Mouse (Mus musculus) limb, embryonic 12.5 days (tissue): ENCODE data around the gene Nme7. TPM values are rescaled to one million over a fixed set of nuclear protein-coding genes. Genes with fewer than 3 reads are reported as not detected.
A peak's percentile ranks its signal among the peaks of the same experiment; 100 is the strongest.

Source experiments
- ATAC-seq: fragments of 200-750 bp; cut with Nextera tagmentation; 2 replicates; pipeline ENCODE4 v1.8.0; 2017; ENCODE audit warnings: low read depth, moderate TSS enrichment; ENCODE audit not compliant: insufficient number of reproducible peaks, insufficient read depth, low FRiP score, low TSS enrichment
- H3K27ac ChIP-seq: fragments of 300-500 bp; sonication (generic); 2 replicates; pipeline ENCODE4 v1.5.1; 2016; ENCODE audit warnings: mild to moderate bottlenecking, moderate library complexity
- H3K27me3 ChIP-seq: fragments of 300-500 bp; sonication (generic); 2 replicates; pipeline ENCODE4 v1.6.1; 2016; ENCODE audit warnings: mild to moderate bottlenecking, moderate library complexity
- H3K36me3 ChIP-seq: fragments of 300-500 bp; sonication (generic); 2 replicates; pipeline ENCODE4 v1.6.1; 2016; ENCODE audit warnings: mild to moderate bottlenecking, moderate library complexity
- H3K4me1 ChIP-seq: fragments of 300-500 bp; sonication (generic); replicated peaks from 2 replicates; pipeline ENCODE4 v1.6.1; 2016
- H3K4me2 ChIP-seq: fragments of 300-500 bp; sonication (generic); 2 replicates; pipeline ENCODE4 v1.6.1; 2016; ENCODE audit warnings: mild to moderate bottlenecking, moderate library complexity
- H3K4me3 ChIP-seq: fragments of 300-500 bp; sonication (generic); replicated peaks from 2 replicates; pipeline ENCODE4 v1.5.1; 2016; ENCODE audit warnings: mild to moderate bottlenecking
- H3K9ac ChIP-seq: fragments of 300-500 bp; sonication (generic); replicated peaks from 2 replicates; pipeline ENCODE4 v1.6.1; 2016; ENCODE audit warnings: mild to moderate bottlenecking, moderate library complexity
- H3K9me3 ChIP-seq: fragments of 300-500 bp; sonication (generic); 2 replicates; pipeline ENCODE4 v1.6.1; 2016; ENCODE audit warnings: mild to moderate bottlenecking, moderate library complexity
- WGBS: fragments of 180-500 bp; shearing (Covaris S2); methylation state at CpG from one replicate; pipeline ENCODE4 v1.1.7; 2016; 5-methylcytosine and 5-hydroxymethylcytosine counted together
- polyA plus RNA-seq: library from polyadenylated mRNA; unstranded; fragments of >200 nt; fragmentation: Nextera tagmentation; extraction: Ambion mirVana; gene quantifications from 2 replicates; pipeline ENCODE4 v1.2.1, GENCODE M21; 2016

Nme7 gene
- polyA plus RNA-seq, 1 experiment from 2014 or later = 42.3 TPM

DNA sequence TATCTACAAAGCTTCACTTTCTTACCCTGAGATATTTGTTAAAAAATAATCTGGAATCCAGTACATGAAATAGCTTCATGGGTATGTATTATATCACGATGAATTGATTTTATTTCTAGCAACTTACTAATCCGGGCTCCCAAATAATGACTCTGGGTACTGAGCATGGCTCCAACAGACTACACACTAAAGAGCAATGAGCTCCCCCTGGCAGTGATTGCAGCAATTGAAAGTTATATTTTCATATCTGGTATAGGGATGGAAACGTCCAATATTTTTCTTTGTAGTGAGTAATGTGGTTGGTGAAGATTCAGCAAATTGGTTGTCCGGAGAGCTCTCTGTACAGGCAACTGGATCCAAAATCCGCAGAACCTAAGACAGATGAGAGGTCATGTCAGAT is 11.9 kb upstream of the Nme7 start:
- Histone ChIP-seq H3K4me2 (no peak overlapping the region), H3K4me3 (no peak overlapping the region), H3K4me1 (no peaks in the 10 kb centered on the region), H3K36me3 (peaks cover 58% of the 10 kb centered on the region), H3K9me3 (no peaks in the 10 kb centered on the region), H3K27me3 (no peaks in the 10 kb centered on the region), H3K9ac (no peak overlapping the region), H3K27ac (no peak overlapping the region)
- no peak for ATAC-seq
- WGBS = 95% methylated on average over 5 of the region's 5 CpGs

- H3K27me3 ChIP-seq = no peaks in the 10 kb centered on the region
- H3K9ac ChIP-seq = no peak overlapping the region
- no peak overlapping the region for H3K4me2 ChIP-seq
- H3K4me1 ChIP-seq = no peaks in the 10 kb centered on the region
- no peak overlapping the region for H3K27ac ChIP-seq
- WGBS = 88% methylated on average over 6 of the region's 6 CpGs
- peaks cover 76% of the 10 kb centered on the region for H3K36me3 ChIP-seq
- no peaks in the 10 kb centered on the region for H3K9me3 ChIP-seq
- ATAC-seq = no peak
- no peak overlapping the region for H3K4me3 ChIP-seq
Observed at GRCm38 (mm10) chr1:164294071-164294470, 9.8 kb upstream of the Nme7 start.

DNA sequence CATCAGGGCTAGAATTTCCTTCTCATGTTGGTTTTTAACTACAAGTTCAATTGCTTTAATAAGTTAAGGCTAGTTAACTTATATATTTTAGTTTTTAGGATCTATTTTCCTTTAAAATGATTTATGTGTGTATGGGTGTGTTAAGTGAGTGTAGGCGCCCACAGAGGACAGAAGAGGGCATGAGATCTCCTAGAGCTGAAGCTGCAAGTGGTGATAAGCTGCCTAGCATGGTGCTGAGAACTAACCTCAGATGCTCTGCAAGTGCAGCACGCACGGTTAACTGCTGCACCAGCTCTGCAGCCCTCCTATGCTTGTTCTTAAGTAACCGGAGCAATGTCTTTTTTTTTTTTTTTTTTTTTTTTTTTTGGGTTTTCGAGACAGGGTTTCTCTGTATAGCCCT is 7.4 kb upstream of the Nme7 start:
- Histone ChIP-seq H3K27ac (no peak overlapping the region), H3K9ac (no peak overlapping the region), H3K36me3 (peaks cover 80% of the 10 kb centered on the region), H3K4me3 (no peak overlapping the region), H3K27me3 (no peaks in the 10 kb centered on the region), H3K9me3 (no peaks in the 10 kb centered on the region), H3K4me1 (no peaks in the 10 kb centered on the region), H3K4me2 (no peak overlapping the region)
- no peak for ATAC-seq
- WGBS = 90% methylated on average over 4 of the region's 5 CpGs

GRCm38 (mm10) chr1:164301949-164302348 is 2.0 kb upstream of the Nme7 start:
- Histone ChIP-seq H3K27ac (no peak overlapping the region), H3K27me3 (no peaks in the 10 kb centered on the region), H3K4me3 (no peak overlapping the region), H3K36me3 (peaks cover 57% of the 10 kb centered on the region), H3K4me1 (peaks cover 5% of the 10 kb centered on the region; the same call in 1 of the 2 replicates), H3K9ac (no peak overlapping the region), H3K9me3 (no peaks in the 10 kb centered on the region), H3K4me2 (no peak overlapping the region)
- ATAC-seq = no peak
- 88% methylated on average over 4 of the region's 4 CpGs for WGBS

GRCm38 (mm10) chr1:164307124-164307751 is 3.3 kb downstream of the Nme7 start, which contains the start of gene Blzf1:
Blzf1 (minus strand) TSS chr1:164307489.
- H3K27ac ChIP-seq = peak within 1 kb of the TSS; percentile 31; the same call in 1 of the 2 replicates
- H3K4me2 ChIP-seq = peak within 1 kb of the TSS; percentile 82
- peak within 1 kb of the TSS; percentile 69 for H3K9ac ChIP-seq
- WGBS = under 1% methylated on average over 35 of the region's 35 CpGs
- H3K27me3 ChIP-seq = no peaks in the 10 kb centered on the region
- peak within 1 kb of the TSS; percentile 74 for H3K4me3 ChIP-seq
- ATAC-seq = peak; percentile 97
- peaks cover 12% of the 10 kb centered on the region for H3K4me1 ChIP-seq
- H3K9me3 ChIP-seq = no peaks in the 10 kb centered on the region
- H3K36me3 ChIP-seq = peaks cover 14% of the 10 kb centered on the region

- H3K4me1 ChIP-seq = peaks cover 12% of the 10 kb centered on the region
- 12% methylated on average over 10 of the region's 10 CpGs for WGBS
- H3K4me2 ChIP-seq = peak overlapping the region; percentile 82
- H3K4me3 ChIP-seq = peak overlapping the region; percentile 74
- H3K27me3 ChIP-seq = no peaks in the 10 kb centered on the region
- no peak for ATAC-seq
- peaks cover 14% of the 10 kb centered on the region for H3K36me3 ChIP-seq
- H3K27ac ChIP-seq = no peak overlapping the region
- peak overlapping the region; percentile 58 for H3K9ac ChIP-seq
- H3K9me3 ChIP-seq = no peaks in the 10 kb centered on the region
Observed at GRCm38 (mm10) chr1:164307922-164308321, 4.0 kb downstream of the Nme7 start.

DNA sequence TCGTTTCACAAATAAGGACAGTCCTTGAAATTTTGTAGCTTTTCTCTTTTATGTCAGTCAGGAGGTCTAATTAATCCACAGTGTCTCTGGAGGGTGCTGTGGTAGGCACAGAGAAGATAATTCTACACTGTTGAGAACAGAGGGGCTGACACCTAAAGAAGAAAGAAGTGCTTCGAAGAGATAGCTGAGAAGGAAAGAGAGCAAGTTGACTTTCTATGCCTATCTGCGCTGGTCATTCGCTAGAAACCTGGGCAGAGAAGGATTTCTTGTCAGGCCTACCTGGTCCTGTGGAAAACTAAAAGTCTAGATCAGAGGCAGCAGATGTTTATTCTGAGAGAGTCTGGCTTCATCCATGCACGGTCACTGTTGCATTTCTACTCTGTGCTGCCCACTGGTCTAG is 10.2 kb downstream of the Nme7 start:
- 91% methylated on average over 5 of the region's 5 CpGs for WGBS
- H3K27ac ChIP-seq = no peak overlapping the region
- no peaks in the 10 kb centered on the region for H3K27me3 ChIP-seq
- H3K4me3 ChIP-seq = no peak overlapping the region
- ATAC-seq = no peak
- no peaks in the 10 kb centered on the region for H3K4me1 ChIP-seq
- no peak overlapping the region for H3K4me2 ChIP-seq
- no peak overlapping the region for H3K9ac ChIP-seq
- no peaks in the 10 kb centered on the region for H3K9me3 ChIP-seq
- H3K36me3 ChIP-seq = peaks cover 28% of the 10 kb centered on the region

- ATAC-seq = no peak
- no peak overlapping the region for H3K4me2 ChIP-seq
- H3K27me3 ChIP-seq = no peaks in the 10 kb centered on the region
- H3K9ac ChIP-seq = no peak overlapping the region
- no peak overlapping the region for H3K27ac ChIP-seq
- H3K4me1 ChIP-seq = no peaks in the 10 kb centered on the region
- WGBS = 69% methylated on average over 8 of the region's 8 CpGs
- H3K36me3 ChIP-seq = peaks cover 23% of the 10 kb centered on the region
- H3K4me3 ChIP-seq = no peak overlapping the region
- no peaks in the 10 kb centered on the region for H3K9me3 ChIP-seq
Observed at GRCm38 (mm10) chr1:164315266-164315665, 11.3 kb downstream of the Nme7 start.

- 32% methylated on average over 3 of the region's 3 CpGs for WGBS
- Histone ChIP-seq H3K27ac (no peak overlapping the region), H3K4me1 (peaks cover 11% of the 10 kb centered on the region), H3K9me3 (no peaks in the 10 kb centered on the region), H3K9ac (no peak overlapping the region), H3K4me3 (no peak overlapping the region), H3K27me3 (no peaks in the 10 kb centered on the region), H3K36me3 (peaks cover 23% of the 10 kb centered on the region), H3K4me2 (no peak overlapping the region)
- ATAC-seq = no peak
Observed at GRCm38 (mm10) chr1:164316697-164317096, 12.8 kb downstream of the Nme7 start.

DNA sequence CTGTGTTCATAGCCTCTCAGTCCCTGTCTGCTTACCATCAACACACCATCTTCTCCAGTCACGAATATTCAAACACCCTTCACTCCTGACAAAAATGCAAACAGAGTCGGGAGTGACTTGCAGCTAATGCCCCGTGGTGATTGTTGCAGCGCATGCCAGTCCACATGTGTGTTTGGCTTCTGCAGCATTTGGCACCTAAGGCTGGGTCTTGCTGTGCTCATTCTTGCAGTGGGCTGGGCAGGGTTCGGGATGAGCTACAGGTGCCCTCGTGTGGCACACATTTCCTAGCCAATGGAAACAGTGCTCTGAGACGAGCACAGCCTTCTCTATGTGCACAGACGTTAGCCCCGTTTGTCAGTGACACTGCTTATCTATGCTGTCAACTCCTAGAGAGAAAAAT is 13.3 kb downstream of the Nme7 start:
- Histone ChIP-seq H3K9ac (no peak overlapping the region), H3K27ac (no peak overlapping the region), H3K4me1 (peaks cover 17% of the 10 kb centered on the region), H3K36me3 (peaks cover 21% of the 10 kb centered on the region), H3K4me2 (no peak overlapping the region), H3K9me3 (no peaks in the 10 kb centered on the region), H3K4me3 (no peak overlapping the region), H3K27me3 (no peaks in the 10 kb centered on the region)
- no peak for ATAC-seq
- 81% methylated on average over 9 of the region's 9 CpGs for WGBS

DNA sequence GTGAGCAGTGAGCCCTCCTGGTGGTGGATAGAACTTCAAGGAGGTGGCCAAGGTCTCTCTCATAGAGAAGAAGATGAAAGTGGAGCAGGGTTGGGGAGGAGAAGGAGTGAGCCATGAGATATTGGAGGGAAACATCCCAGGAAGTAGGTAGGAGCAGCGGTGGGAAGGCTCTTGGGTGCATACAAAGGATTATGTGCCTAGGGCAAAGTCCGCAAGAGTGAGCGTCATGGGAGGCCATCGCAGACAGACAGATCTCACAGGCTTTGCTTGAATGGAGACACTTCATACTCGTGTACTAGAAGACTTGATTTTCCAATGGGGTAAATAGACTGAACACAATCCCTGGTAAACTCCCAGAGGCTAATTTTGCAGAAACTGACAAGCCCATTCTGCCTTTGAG is 14.6 kb downstream of the Nme7 start:
- Histone ChIP-seq H3K27ac (no peak overlapping the region), H3K36me3 (peaks cover 14% of the 10 kb centered on the region; the same call in 1 of the 2 replicates), H3K9me3 (no peaks in the 10 kb centered on the region), H3K4me1 (peaks cover 17% of the 10 kb centered on the region), H3K9ac (no peak overlapping the region), H3K4me2 (no peak overlapping the region), H3K27me3 (no peaks in the 10 kb centered on the region), H3K4me3 (no peak overlapping the region)
- no peak for ATAC-seq
- WGBS = 94% methylated on average over 5 of the region's 5 CpGs

GRCm38 (mm10) chr1:164319542-164320140 is 15.7 kb downstream of the Nme7 start:
- H3K4me1 ChIP-seq = peaks cover 17% of the 10 kb centered on the region
- H3K27me3 ChIP-seq = no peaks in the 10 kb centered on the region
- no peak overlapping the region for H3K9ac ChIP-seq
- H3K36me3 ChIP-seq = peaks cover 4% of the 10 kb centered on the region; the same call in 1 of the 2 replicates
- no peak overlapping the region for H3K27ac ChIP-seq
- H3K9me3 ChIP-seq = no peaks in the 10 kb centered on the region
- no peak for ATAC-seq
- H3K4me2 ChIP-seq = no peak overlapping the region
- 81% methylated on average over 14 of the region's 14 CpGs for WGBS
- no peak overlapping the region for H3K4me3 ChIP-seq
